In the genomic region with DNA sequence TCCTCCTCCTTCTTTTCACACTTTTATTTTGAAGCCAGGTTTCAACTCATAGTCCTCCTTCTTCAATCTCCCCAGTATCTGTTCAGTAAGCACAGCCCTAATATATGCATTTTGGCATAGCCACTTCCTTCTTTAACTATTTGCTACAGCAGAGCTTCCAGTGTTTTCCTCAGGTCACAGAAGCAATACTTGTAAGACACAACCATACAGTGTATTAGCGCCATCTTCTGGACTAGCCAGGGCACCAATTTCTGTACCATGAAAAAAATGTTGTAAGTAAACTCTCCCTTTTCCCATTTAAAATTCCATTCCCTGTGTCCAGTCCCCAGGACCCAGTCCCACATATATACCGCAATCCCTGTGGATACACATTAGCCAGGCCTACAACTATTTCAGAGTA, we compare ENCODE assay signal across 8 mouse cellular contexts. TPM values are rescaled to one million over a fixed set of nuclear protein-coding genes. Genes with fewer than 3 reads are reported as not detected.
DNase-seq lines count a peak whose midpoint lies in the region; ATAC-seq lines count a peak whose summit lies in the region.

No protein-coding gene starts in this region.

- WGBS in kidney, embryonic 15.5 days: 12% methylated on average over 2 of the region's 2 CpGs
- WGBS in liver, embryonic 13.5 days (ENCODE audit: insufficient replicate concordance): 8% methylated on average over 2 of the region's 2 CpGs

- H3K4me1 ChIP-seq in kidney, embryonic 15.5 days: no peaks in the 10 kb centered on the region; the same call in 1 of the 2 replicates
- H3K4me1 ChIP-seq in liver, embryonic 13.5 days (replicated peaks): 0 out of 2 replicates have a peak, but pooled peaks cover 3% of the 10 kb centered on the region

- no peak overlapping the region for H3K27ac ChIP-seq in kidney, embryonic 15.5 days
- H3K27ac ChIP-seq in liver, embryonic 13.5 days: no peak overlapping the region

- no peaks in the 10 kb centered on the region for H3K9me3 ChIP-seq in kidney, embryonic 15.5 days (replicated peaks)
- no peaks in the 10 kb centered on the region for H3K9me3 ChIP-seq in liver, embryonic 13.5 days (replicated peaks)

- H3K9ac ChIP-seq in kidney, embryonic 15.5 days: no peak overlapping the region
- H3K9ac ChIP-seq in liver, embryonic 13.5 days: no peak overlapping the region

- DNase-seq in Muller cell, postnatal 12 days (ENCODE audit: inconsistent ontology term): peak; percentile 49
- peak; percentile 50 for DNase-seq in cerebellum, adult 9-10 months
- peak; percentile 9 to 49 for DNase-seq in frontal cortex, postnatal 10 days (ENCODE audit: low spot score in 2 of 2)
- DNase-seq in liver, embryonic 13.5 days: peak; percentile 28
- DNase-seq in neural tube, embryonic 10.5 days (ENCODE audit: extremely low spot score, low spot score): peak; percentile 39
- DNase-seq in yolk sac, embryonic 10.5 days (ENCODE audit: low spot score): peak; percentile 49

- H3K27me3 ChIP-seq in kidney, embryonic 15.5 days: no peaks in the 10 kb centered on the region
- H3K27me3 ChIP-seq in liver, embryonic 13.5 days: no peaks in the 10 kb centered on the region

- peaks cover 6% of the 10 kb centered on the region; the same call in 1 of the 2 replicates for H3K36me3 ChIP-seq in kidney, embryonic 15.5 days
- H3K36me3 ChIP-seq in liver, embryonic 13.5 days: 0 out of 2 replicates have a peak, but pooled peaks cover 3% of the 10 kb centered on the region

- peak; percentile 90 for ATAC-seq in CD4-positive, CD25-positive, alpha-beta regulatory T cell, adult 4 months
- 0 out of 2 replicates have a peak, but pooled peaks have one; percentile 59 for ATAC-seq in kidney, embryonic 15.5 days (replicated peaks; ENCODE audit: low FRiP score)
- peak; percentile 37; the same call in 1 of the 2 replicates for ATAC-seq in liver, embryonic 13.5 days (ENCODE audit: low read depth)

- no peak overlapping the region for H3K4me3 ChIP-seq in kidney, embryonic 15.5 days (replicated peaks)
- H3K4me3 ChIP-seq in liver, embryonic 13.5 days (replicated peaks): no peak overlapping the region

- no peak overlapping the region for H3K4me2 ChIP-seq in kidney, embryonic 15.5 days
- no peak overlapping the region for H3K4me2 ChIP-seq in liver, embryonic 13.5 days

RNA-seq across cellular contexts. Expression of gene Caprin2, which starts 17.9 kb away (rescaled TPM):
- polyA plus RNA-seq in CD4-positive, CD25-positive, alpha-beta regulatory T cell, adult 4 months (2017; shearing (Covaris generic)): 1 to 10 TPM; 4.8 to 5.8 TPM
- polyA plus RNA-seq in kidney, embryonic 15.5 days (2015; fragmentation: Nextera tagmentation; extraction: Ambion mirVana): 17.1 and 19.5 TPM in 2 replicates
- polyA plus RNA-seq in liver, embryonic 13.5 days (2015; fragmentation: Nextera tagmentation; extraction: Ambion mirVana): 7.2 and 8.0 TPM in 2 replicates

RNA-seq across cellular contexts. Expression of gene Sinhcaf, which starts 32.3 kb away (rescaled TPM):
- polyA plus RNA-seq in CD4-positive, CD25-positive, alpha-beta regulatory T cell, adult 4 months (2017; shearing (Covaris generic)): 10 to 100 TPM; 61.1 to 67.1 TPM
- 144 and 158 TPM in 2 replicates for polyA plus RNA-seq in kidney, embryonic 15.5 days (2015; fragmentation: Nextera tagmentation; extraction: Ambion mirVana)
- polyA plus RNA-seq in liver, embryonic 13.5 days (2015; fragmentation: Nextera tagmentation; extraction: Ambion mirVana): 27.0 and 32.8 TPM in 2 replicates

Comparison
In these comparisons a context has a peak if more than half of its experiments do, and no peak if none do; other contexts are left out.
1. ATAC-seq: peak in every context shown above with its lines; median percentile 90 in CD4-positive, CD25-positive, alpha-beta regulatory T cell, adult 4 months; 59 in kidney, embryonic 15.5 days; 37 in liver, embryonic 13.5 days.